Mouse (Mus musculus) hindlimb bud, embryonic 11.5 days (tissue): ENCODE data around the gene Gm36245.
"Not testable (repeated sequence)": the region's sequence is repeated elsewhere in the genome, so short reads cannot be mapped to it uniquely, and the experiment has no call there.

ENCODE experiments used
- DNase-seq: peaks from one replicate; pipeline ENCODE4 v3.0.0-alpha.2; 2012; ENCODE audit warnings: low read depth, low spot score; ENCODE audit errors: extremely low spot score

Gene Gm36245

GRCm38 (mm10) chr15:77598958-77599357 lies at the start of gene Gm36245:
Gene Gm36245, plus strand, starts transcription at chr15:77599258.
- DNase-seq = no peak

DNA sequence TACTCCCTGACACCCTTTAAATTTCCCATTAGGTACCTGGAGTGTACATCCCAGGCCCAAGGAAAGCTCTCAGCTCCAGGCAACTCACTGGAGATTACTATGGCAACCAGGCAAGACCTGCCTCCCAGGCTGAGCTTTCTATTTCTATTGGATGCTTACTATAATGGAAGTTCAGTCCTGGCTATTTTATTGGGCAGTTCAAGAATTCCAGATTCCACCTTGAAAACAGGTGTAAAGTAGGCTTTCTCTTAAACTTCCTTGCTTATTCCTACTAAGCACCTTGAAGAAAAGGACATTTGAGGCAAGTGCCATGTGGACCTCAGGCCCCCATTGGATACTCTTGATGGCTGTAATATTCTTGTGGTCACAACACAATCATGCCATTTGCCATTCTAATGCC lies 37.3 kb upstream of the Gm36245 start, which contains the start of gene 1700025B11Rik:
1700025B11Rik (minus strand) TSS at position 101 of the 400 bp plus-strand sequence.
- DNase-seq = no peak

DNA sequence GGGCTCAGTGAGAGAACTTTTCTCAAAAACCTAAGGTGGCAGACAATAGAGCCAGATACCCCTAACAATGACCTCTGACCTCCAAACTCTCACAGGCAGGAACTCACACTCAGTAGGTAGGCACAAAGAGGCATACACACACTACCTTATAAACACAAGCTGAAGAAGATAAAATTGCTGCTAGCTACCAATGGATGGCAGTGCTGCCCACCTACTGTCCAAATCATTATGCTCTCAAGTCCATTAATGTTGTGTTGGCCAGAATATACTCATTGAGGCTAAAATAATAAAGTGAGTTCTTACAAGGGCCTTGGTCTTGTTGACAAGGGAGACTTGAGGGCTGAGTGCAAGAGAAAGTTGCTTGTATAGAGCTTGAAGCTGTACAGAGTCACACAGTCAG lies 35.8 kb upstream of the Gm36245 start:
- no peak for DNase-seq

DNA sequence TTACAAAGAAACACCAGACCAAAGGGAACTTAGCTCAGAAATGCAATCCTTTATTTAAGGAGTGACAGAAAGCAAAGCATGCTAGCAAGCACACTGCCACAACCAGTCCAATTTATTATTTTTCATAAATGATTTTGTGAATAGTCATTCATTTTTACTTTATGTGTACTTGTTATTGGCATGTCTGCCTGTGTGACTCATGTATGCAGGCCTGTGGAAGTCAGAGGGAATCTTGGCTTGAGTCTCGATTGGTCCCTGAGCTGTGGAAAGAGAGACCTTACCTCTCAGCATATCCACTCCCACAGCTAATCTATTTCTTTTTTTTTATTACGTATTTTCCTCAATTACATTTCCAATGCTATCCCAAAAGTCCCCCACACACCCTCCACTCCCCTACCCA lies 20.3 kb upstream of the Gm36245 start:
- DNase-seq = no peak

GRCm38 (mm10) chr15:77579311-77579710 lies 19.7 kb upstream of the Gm36245 start:
- no peak for DNase-seq

- no peak for DNase-seq
Measured at GRCm38 (mm10) chr15:77581681-77582080, 17.4 kb upstream of the Gm36245 start.

DNA sequence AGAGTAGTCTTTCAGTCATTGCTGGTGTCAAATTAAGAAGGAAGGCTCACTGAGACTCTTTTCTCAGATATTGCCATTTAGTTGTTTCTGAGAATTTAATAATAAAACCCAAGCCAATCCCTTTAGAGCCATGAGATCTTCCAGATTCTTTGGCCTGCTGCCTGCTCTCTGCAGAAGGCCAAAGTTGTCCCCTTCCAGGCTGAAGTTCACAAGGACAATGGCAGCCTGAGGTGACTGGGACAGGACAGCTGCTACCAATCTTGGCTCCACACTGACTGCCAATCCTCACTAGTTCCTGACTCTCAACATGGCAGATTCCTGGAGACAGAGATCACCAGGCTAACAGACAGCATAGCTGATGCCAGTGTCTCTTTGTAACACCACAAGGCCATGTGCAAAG lies 12.0 kb upstream of the Gm36245 start:
- DNase-seq = no peak

DNA sequence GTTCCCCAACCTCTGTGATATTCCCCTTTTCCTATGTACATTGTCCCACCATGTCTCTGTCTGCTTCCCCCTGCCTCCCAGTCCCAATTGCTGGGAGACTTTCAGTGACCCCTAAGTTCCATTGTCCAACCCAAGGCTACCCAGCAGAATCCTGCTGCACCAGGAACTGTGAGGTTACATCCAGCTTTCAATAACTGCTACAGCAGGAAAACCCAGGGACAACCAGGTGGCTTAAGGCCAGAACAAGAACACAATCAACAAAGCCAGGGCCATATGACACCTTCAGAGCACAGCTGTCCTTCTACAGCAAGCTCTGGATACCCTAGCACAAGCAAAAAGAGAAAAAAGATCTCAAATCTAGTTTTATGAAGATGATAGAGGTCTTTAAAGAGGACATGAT lies 10.1 kb upstream of the Gm36245 start:
- no peak for DNase-seq

GRCm38 (mm10) chr15:77590881-77591280 lies 8.2 kb upstream of the Gm36245 start:
- DNase-seq = no peak

GRCm38 (mm10) chr15:77593557-77593956 lies 5.5 kb upstream of the Gm36245 start:
- no peak for DNase-seq

- no peak for DNase-seq
Measured at GRCm38 (mm10) chr15:77595961-77596360, 3.1 kb upstream of the Gm36245 start, which contains the start of gene Apol10b. Gene Apol10b, minus strand, starts transcription at chr15:77596125.

DNA sequence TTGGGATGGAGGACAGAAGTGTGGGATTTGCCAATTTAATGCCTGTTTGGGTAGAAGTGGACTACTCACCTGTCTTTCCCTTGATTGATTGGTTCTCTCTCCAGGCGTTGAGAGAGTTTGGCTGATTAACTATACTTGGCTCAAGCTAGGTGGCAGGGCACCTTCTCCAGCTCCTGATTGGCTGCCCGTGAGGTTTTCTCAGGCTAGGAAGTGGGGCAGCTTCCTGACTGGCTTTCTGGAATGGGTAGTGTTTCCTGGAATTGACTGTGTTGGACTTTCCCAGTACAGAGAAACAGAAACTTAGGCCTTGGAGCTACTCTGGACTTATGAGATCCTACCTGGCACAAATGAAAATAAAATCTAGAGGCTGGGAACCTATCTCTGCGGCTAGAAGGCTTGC lies 629 bp upstream of the Gm36245 start:
- no peak for DNase-seq

DNA sequence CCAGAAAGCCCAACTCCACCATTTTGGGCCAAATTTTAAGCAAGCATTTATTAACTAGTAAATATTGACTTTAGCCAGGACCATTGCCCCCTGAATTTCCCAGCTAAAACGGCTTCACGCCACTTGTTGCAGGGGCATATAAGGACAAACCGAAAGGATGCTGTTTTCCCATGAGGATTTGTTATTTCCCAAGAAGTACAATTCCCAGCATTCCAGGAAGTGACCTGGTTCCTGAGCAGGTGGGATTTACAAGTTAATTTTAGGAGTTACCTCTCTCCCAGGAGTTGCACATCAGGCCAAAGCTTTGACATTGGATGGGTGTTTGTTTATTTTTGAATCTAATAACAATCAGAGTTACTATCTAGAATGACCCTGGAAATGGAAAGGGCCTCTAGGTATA lies 7.0 kb downstream of the Gm36245 start:
- no peak for DNase-seq

DNA sequence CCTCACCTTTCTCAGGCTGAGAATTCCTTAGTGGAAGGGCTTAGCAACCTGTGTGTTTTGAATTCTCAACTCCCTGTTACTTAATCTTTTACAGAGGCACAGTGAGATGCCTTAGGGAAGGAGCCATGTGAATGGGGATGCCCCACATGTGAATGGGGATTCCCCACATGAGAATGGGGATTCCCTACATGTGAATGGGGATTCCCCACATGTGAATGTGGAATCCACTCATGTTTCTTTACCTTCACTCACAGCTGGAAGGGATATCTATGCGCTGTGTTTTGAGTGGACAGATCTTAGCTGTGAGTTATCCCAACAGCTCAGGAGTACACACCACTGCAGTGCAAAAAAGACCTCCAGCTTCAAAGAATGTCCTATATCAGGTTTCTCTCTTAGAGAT lies 25.7 kb downstream of the Gm36245 start:
- DNase-seq = no peak

- DNase-seq = not testable (repeated sequence)
Measured at GRCm38 (mm10) chr15:77626471-77626870, 27.4 kb downstream of the Gm36245 start.

DNA sequence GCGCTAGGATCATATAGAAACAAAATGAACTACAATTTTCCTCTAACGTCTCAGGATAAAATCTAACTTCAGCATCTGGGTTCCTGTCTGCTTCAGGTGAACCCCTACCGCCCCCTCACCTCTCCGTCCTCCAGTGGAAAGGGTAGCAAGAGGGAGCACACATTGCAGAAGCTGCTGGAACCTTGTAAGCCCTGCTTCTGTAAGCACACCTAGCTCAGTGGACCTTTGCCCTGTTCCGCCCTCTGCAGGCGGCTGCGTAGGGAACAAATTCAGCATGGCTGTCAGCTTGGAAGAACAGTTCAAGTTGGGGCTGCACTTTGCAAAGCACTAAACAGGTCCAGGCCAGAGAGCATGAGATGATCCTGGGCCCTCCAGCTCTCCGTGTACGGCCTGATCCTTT lies 29.6 kb downstream of the Gm36245 start:
- DNase-seq = not testable (repeated sequence)

DNA sequence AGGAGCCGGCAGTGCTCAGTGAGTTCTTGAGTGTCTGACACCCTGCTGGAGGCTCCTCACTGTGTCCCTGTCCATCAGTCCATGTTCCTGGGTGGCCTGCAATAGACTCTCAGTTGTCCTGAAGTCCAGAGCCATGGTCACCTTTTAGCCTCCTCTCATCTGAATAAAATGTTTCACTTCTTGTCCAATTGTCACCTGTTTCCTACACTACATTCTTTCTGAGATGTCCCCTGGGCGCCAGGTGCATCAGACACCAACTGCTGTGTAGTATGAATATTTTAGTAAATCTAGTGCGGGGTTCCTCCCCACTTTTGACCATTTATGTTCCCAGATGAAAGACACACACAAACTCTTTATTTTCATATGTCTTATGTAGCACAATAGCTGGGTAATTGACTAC lies 30.8 kb downstream of the Gm36245 start:
- DNase-seq = not testable (repeated sequence)

DNA sequence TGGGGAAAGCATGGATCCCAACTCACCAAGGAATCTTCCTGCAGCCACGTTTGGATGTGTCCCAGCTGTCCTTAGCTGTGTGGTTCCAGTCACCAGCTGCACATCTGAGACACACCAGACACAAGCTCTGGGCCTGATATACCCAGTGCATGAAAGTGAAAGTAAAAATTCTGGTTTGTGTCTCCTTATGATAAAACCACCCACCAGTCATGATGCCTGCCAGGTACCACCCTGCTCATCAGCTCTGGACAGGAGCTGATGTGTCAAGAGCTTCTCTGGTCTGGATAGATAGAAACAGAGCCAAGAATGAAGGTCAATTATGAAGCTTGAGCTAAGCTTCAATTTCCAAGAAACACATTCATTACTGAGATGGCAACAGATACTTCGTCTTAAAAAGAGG lies 44.1 kb downstream of the Gm36245 start, which contains the start of gene Apol11b:
Apol11b (minus strand) TSS at position 111 of the 400 bp plus-strand sequence.
- not testable (repeated sequence) for DNase-seq

DNA sequence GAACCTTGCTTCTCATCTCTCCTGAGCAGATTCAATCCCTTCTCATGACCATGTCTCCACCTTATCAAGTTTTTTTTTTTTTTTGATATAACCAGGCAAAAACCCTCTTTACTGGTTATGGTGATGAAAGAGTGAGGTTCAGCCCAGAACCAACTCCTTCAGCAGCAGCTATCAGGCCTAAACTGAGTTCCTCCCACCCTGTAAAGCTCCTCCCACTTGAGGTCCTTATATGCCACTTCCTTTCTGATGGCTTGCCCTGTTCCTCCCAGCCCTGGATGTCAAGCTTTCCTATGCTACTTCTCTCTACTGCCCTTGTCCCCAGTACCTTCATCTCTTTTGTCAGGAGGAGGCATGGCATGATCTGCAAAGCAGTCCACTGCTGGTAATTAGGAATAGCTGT lies 52.1 kb downstream of the Gm36245 start:
- not testable (repeated sequence) for DNase-seq
